ENCODE assay signal across 21 mouse cellular contexts in genomic region chr9:95708943-95709342, GRCm38 (mm10). TPM values are rescaled to one million over a fixed set of nuclear protein-coding genes. Genes with fewer than 3 reads are reported as not detected.
DNase-seq lines count a peak whose midpoint lies in the region; ATAC-seq and TF ChIP-seq lines count a peak whose summit lies in the region.
"Had no signal": no experiment of that assay in that cellular context is flagged by ENCODE, and none has a peak within 500 bp of the region (broad histone marks: within the 10 kb centered on the region; RNA-seq: fewer than 3 reads in every experiment).

No protein-coding gene starts in this region.

- no peaks in the 10 kb centered on the region for H3K9me3 ChIP-seq in forebrain, postnatal 0 days (ENCODE audit: low read length)
- H3K9me3 ChIP-seq in forebrain, embryonic 13.5 days (replicated peaks): no peaks in the 10 kb centered on the region; the same call in 1 of the 2 replicates
- no peaks in the 10 kb centered on the region for H3K9me3 ChIP-seq in lung, postnatal 0 days (ENCODE audit: low read length)
- no peaks in the 10 kb centered on the region for H3K9me3 ChIP-seq in stomach, postnatal 0 days (ENCODE audit: control insufficient read depth, low read length)
- H3K9me3 ChIP-seq: heart, embryonic 12.5 days; hindbrain, embryonic 10.5 days; midbrain, embryonic 10.5 days had no signal

- no peak for TF ChIP-seq EP300 in lung, postnatal 0 days (IDR thresholded peaks at IDR 0.05)
- TF ChIP-seq EP300 in stomach, postnatal 0 days (optimal IDR thresholded peaks at IDR 0.05): no peak

- no peak overlapping the region for H3K27ac ChIP-seq in forebrain, postnatal 0 days (ENCODE audit: low read depth, low read length)
- H3K27ac ChIP-seq in forebrain, embryonic 13.5 days: no peak overlapping the region
- no peak overlapping the region for H3K27ac ChIP-seq in lung, postnatal 0 days (ENCODE audit: low read length)
- no peak overlapping the region for H3K27ac ChIP-seq in stomach, postnatal 0 days (replicated peaks)
- H3K27ac ChIP-seq: hindbrain, embryonic 10.5 days; midbrain, embryonic 10.5 days had no signal

- no peak for TF ChIP-seq POLR2A in brain, embryonic 14.5 days (IDR thresholded peaks at IDR 0.05; ENCODE audit: borderline replicate concordance, extremely low read depth, insufficient read depth, insufficient read length, poor library complexity, severe bottlenecking)

- no peak overlapping the region for H3K4me2 ChIP-seq in forebrain, postnatal 0 days (ENCODE audit: low read depth)
- no peak overlapping the region for H3K4me2 ChIP-seq in forebrain, embryonic 13.5 days
- no peak overlapping the region for H3K4me2 ChIP-seq in lung, postnatal 0 days (replicated peaks; ENCODE audit: low read depth, low read length)
- no peak overlapping the region for H3K4me2 ChIP-seq in stomach, postnatal 0 days (replicated peaks; ENCODE audit: low read depth)
- H3K4me2 ChIP-seq: heart, embryonic 12.5 days; liver, embryonic 11.5 days had no signal

- H3K27me3 ChIP-seq in forebrain, postnatal 0 days (ENCODE audit: insufficient read depth, low read length): no peaks in the 10 kb centered on the region
- H3K27me3 ChIP-seq in forebrain, embryonic 13.5 days: no peaks in the 10 kb centered on the region
- H3K27me3 ChIP-seq in lung, postnatal 0 days (replicated peaks; ENCODE audit: insufficient read depth, low read length): no peaks in the 10 kb centered on the region
- no peaks in the 10 kb centered on the region for H3K27me3 ChIP-seq in stomach, postnatal 0 days (ENCODE audit: control insufficient read depth, insufficient read depth, low read length)
- H3K27me3 ChIP-seq: heart, embryonic 12.5 days had no signal

- no peak overlapping the region for H3K9ac ChIP-seq in forebrain, postnatal 0 days
- no peak overlapping the region for H3K9ac ChIP-seq in forebrain, embryonic 13.5 days
- no peak overlapping the region for H3K9ac ChIP-seq in lung, postnatal 0 days (replicated peaks; ENCODE audit: low read depth)
- no peak overlapping the region for H3K9ac ChIP-seq in stomach, postnatal 0 days (ENCODE audit: low read length)
- H3K9ac ChIP-seq: heart, embryonic 12.5 days had no signal

- intact Hi-C loops in heart, postnatal 10 days (cut with DNase I): no loop called here

- no peaks in the 10 kb centered on the region for H3K4me1 ChIP-seq in forebrain, postnatal 0 days (ENCODE audit: insufficient read depth)
- no peaks in the 10 kb centered on the region for H3K4me1 ChIP-seq in forebrain, embryonic 13.5 days
- H3K4me1 ChIP-seq in lung, postnatal 0 days (ENCODE audit: insufficient read depth, low read depth, low read length): no peaks in the 10 kb centered on the region
- H3K4me1 ChIP-seq in stomach, postnatal 0 days (replicated peaks; ENCODE audit: control insufficient read depth, insufficient read depth): no peaks in the 10 kb centered on the region
- H3K4me1 ChIP-seq: heart, embryonic 12.5 days; midbrain, embryonic 10.5 days had no signal

- DNase-seq in forebrain, postnatal 0 days: no peak
- no peak for DNase-seq in lung, postnatal 0 days (ENCODE audit: low spot score)
- DNase-seq in lung, adult 18-20 months: no peak
- DNase-seq in brain, embryonic 14.5 days (ENCODE audit: low read depth): no peak
- DNase-seq in stomach, postnatal 0 days (ENCODE audit: low spot score): no peak
- no peak for DNase-seq in frontal cortex, postnatal 36 days (ENCODE audit: low spot score in 2 of 2)
- DNase-seq in heart, postnatal 10 days: no peak
- DNase-seq: adrenal gland, postnatal 14 days; cerebellum, postnatal 14 days; gastrocnemius, postnatal 25 days; kidney, postnatal 14 days; lung, postnatal 14 days; spleen, adult 18-20 months; thymus, postnatal 14 days had no signal

- 0 out of 2 replicates have a peak, but pooled peaks have one; percentile 17 for TF ChIP-seq CTCF in forebrain, postnatal 0 days (IDR thresholded peaks at IDR 0.05; ENCODE audit: low read depth)
- TF ChIP-seq CTCF in lung, postnatal 0 days (IDR thresholded peaks at IDR 0.05): peak; percentile 31
- TF ChIP-seq CTCF in brain, embryonic 14.5 days (IDR thresholded peaks at IDR 0.05; ENCODE audit: borderline replicate concordance, extremely low read depth, insufficient read depth, insufficient read length): peak; percentile 24; the same call in 1 of the 2 replicates
- TF ChIP-seq CTCF in stomach, postnatal 0 days (IDR thresholded peaks at IDR 0.05; ENCODE audit: low read depth): peak; percentile 33

- no peak overlapping the region for H3K4me3 ChIP-seq in forebrain, postnatal 0 days (ENCODE audit: low read depth, low read length)
- no peak overlapping the region for H3K4me3 ChIP-seq in forebrain, embryonic 13.5 days
- H3K4me3 ChIP-seq in lung, postnatal 0 days (ENCODE audit: low read depth, low read length): no peak overlapping the region
- no peak overlapping the region for H3K4me3 ChIP-seq in stomach, postnatal 0 days (ENCODE audit: low read depth, low read length)
- H3K4me3 ChIP-seq: heart, embryonic 12.5 days; hindbrain, embryonic 10.5 days; midbrain, embryonic 10.5 days; myocyte had no signal

- ATAC-seq in forebrain, postnatal 0 days: no peak
- no peak for ATAC-seq in forebrain, embryonic 13.5 days
- no peak for ATAC-seq in lung, postnatal 0 days
- ATAC-seq in stomach, postnatal 0 days (ENCODE audit: low FRiP score, low TSS enrichment): no peak
- ATAC-seq: intestine, embryonic 16.5 days had no signal

- peaks cover 9% of the 10 kb centered on the region for H3K36me3 ChIP-seq in forebrain, postnatal 0 days (ENCODE audit: insufficient read depth)
- peaks cover 6% of the 10 kb centered on the region for H3K36me3 ChIP-seq in forebrain, embryonic 13.5 days (ENCODE audit: poor library complexity, severe bottlenecking)
- no peaks in the 10 kb centered on the region for H3K36me3 ChIP-seq in lung, postnatal 0 days (ENCODE audit: insufficient read depth, low read length)
- H3K36me3 ChIP-seq in stomach, postnatal 0 days (ENCODE audit: control insufficient read depth, insufficient read depth, low read length): no peaks in the 10 kb centered on the region

RNA-seq across cellular contexts. Expression of gene Trpc1, which starts 41.2 kb away (rescaled TPM):
- 27.6 and 33.3 TPM in 2 replicates for total RNA-seq in forebrain, postnatal 0 days (2014; rRNA removed)
- polyA plus RNA-seq in forebrain, postnatal 0 days (2015; fragmentation: Nextera tagmentation; extraction: Ambion mirVana): 5.2 and 7.3 TPM in 2 replicates
- 3.2 and 3.6 TPM in 2 replicates for polyA plus RNA-seq in forebrain, embryonic 13.5 days (2015; fragmentation: Nextera tagmentation; extraction: Ambion mirVana)
- polyA plus RNA-seq in lung, postnatal 0 days (2015; fragmentation: Nextera tagmentation; extraction: Ambion mirVana): 4.7 and 4.9 TPM in 2 replicates
- polyA plus RNA-seq in brain, embryonic 14.5 days (2012; rRNA removed): 6.6 and 9.7 TPM in 2 replicates
- polyA plus RNA-seq in stomach, postnatal 0 days (2015; fragmentation: Nextera tagmentation; extraction: Ambion mirVana): 1.2 and 1.3 TPM in 2 replicates
- total RNA-seq in heart, postnatal 10 days (2021): 1 to 10 TPM; 8.9 to 9.1 TPM
